Mouse (Mus musculus) lung, adult 18-20 months (tissue): Measurements from ENCODE around the gene Rrp7a.
"Not testable (repeated sequence)": the region's sequence is repeated elsewhere in the genome, so short reads cannot be mapped to it uniquely, and the experiment has no call there.

Experiments
- DNase-seq, 2 experiments: peaks; one replicate each; pipeline ENCODE4 v3.0.0; 2022; ENCODE audit warnings: mixed read lengths in 2 of 2

The Rrp7a gene

DNA sequence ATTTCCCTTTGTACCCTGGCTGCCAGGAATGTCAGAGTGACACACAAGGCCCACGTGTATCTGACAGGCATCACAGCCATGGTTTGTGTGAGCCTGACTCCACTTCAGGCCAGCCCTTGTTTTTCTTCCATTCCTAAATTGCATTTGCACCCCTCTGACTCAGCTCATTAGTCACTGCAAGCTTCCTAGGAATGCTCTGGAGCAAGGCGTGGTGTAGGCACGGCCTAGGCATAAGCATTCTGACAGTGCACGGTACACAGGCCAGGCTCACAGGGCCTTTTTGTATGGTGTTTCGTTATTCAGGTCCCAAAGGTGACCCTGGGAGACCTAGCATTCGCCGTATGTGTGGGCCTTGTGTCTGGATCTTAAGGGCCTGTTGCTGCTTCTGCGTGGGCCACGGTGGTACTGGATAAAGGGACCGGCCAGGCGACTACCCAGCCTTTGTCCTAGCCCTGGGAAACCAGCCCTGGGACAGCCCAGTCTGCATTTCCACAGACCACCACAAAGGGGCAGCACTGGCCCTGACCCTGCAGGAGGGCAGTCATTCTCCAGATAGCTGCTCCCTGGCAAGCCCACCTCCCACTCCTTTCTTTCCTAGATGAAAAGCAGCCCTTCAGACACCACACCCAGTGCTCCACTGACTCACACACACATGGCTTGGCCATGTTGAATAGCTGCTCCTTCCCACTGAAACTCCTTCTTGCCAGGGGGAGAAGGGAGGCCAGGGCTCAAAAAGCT, 34.5 kb upstream of the Rrp7a start:
- DNase-seq: peak; percentile 74 to 80

DNA sequence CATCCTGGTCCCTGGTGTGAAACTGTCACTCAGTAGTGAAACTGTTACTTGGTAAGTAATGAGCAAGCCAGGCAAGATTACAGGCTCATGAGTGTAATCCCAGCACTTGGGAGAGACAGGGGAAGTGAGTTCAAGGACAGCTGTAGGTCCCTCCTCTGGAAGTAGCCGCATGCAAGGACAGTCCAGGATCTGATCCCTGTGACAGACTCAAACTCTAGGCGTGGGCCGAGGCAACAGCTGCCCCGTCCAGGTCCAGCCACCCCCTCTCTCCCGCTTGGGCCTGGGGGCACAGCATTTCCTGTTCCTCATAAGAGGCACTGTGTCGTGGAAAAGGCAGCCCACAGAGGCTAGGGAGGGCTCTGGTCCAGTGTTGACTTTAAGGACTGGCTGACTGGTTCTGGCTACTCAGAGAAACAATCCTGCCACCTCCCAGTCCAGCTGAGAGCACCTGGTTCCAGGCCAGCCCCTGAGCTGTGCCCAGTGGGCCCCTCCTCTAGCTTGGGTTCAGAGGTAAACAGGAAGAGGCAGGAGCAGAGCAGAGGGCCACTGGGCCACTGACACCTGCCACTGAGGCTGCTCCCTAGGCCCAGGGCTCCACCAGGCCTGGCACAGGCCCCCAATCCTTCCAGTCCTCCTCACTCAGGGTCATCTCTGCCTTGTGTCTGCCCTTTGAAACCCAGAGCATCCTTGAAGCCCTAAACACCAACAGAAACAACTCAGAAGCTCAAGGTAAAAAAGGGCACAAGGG, 33.2 kb upstream of the Rrp7a start:
- no peak for DNase-seq

DNA sequence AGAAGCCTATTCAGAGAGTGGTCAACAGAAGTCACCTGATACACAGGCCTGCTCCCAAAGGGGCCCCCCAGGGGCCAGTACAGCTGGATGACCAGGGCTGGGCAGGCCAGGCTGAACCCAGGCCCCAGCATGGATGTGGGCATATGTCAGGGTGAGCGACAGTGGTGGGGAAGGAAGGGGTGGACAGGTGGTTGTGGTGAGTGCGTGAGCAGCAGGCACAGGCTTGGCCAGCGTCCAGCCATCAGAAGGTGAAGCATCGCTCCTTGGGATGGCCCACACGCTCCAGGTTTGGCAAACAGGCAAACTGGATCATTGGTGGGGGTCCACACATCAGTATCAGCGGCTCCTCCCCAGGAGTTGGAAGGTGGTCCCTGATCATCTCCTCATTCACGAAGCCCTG, 31.7 kb upstream of the Rrp7a start:
- DNase-seq: no peak

DNA sequence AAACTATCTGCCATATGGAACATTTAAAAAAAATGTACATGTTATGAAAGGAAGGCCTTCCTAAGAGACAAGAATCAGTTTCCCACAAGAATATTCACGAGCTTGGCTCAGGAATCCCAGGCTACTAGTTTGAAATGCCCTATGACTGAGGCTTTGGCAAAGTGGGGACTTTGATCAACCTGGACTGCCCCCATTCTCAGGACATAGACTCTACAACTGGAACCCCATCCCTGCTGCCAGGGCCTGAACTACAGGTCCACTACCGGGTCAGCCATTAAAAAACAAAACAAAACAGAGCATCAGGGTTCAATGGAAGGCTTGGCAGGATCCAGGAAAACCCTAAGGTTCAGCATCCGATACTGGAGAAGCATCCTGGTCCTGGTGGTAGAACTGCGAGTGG, 28.1 kb upstream of the Rrp7a start:
- DNase-seq: no peak

DNA sequence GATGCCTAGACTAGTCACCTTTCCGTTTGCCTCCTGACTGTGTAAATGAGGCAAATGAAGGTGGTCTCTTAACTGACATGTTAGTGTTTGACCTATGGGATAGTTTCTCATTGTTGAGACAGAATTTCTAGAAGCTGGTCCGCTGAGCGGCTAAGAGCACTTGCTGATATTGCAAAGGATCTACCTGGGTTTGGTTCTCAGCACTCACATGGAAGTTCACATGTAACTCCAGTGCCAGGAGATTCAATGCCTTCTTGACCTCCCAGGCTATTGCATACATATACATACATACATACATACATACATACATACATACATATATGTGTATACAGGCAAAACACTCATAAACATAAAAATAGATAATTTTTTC, 27.5 kb upstream of the Rrp7a start:
- no peak for DNase-seq

DNA sequence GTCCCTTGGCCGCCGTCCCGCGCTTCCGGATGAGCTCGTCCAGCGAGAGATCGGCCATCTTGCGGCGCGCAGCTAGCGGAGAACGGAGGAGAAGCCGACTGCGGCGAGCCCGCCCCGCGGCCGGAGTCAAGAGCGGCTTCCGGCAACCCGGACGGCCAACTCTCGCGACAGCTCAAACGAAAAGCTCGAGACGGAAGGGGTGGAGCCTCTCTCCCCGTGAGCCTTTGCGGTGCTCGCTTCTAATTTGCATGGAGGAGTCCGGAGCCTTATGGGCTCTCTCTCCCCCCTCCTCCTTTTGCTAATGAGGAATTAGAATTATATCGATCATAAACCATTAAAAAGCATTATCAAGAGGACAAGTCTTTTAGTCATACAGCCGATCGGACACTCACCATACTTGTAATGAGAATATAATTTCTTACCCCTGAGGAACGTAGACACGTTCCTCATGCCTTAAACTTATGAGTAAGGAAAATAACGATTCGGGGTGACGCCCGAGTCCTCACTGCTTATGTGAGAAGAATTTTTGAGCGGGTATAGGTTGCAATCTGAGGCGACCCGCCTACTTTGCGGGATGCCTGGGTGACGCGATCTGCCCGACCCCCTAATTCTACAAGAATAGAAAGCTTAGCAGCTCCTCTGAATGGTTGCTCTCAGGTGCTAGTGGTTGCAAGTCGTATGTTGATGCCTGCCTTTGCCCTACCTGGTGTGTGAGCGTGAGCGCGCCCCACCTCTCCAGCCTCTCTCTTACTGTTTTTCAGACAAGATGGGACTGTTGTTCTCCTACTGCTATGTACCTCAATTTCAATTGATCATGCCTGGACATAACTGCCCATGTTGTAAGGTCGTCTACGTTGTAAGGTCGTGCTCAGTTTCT, 26.8 kb upstream of the Rrp7a start, which contains the start of gene Poldip3:
Poldip3 (minus strand) TSS at position 189 of the 877 bp plus-strand sequence.
- DNase-seq: peak; percentile 98

DNA sequence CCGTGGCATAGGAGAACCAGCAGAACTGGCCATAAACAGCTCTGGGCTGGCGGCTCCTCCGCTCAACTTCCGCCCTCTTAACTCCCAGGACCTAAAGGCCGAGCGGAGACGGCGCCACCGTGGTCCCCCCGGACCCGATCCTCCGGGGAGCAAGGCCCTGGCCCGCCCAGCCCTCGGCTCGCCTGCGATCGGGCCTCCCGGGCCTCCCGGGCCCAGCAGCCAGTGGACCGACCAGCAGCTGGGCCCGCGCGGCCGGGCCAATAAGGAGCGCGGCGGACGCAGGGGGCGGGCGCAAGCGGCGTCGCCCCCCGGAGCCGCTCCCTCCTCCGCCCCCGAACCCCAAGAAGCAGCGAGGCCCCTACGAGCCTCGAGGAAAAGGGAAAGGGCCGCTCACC, 26.2 kb upstream of the Rrp7a start:
- DNase-seq: no peak

DNA sequence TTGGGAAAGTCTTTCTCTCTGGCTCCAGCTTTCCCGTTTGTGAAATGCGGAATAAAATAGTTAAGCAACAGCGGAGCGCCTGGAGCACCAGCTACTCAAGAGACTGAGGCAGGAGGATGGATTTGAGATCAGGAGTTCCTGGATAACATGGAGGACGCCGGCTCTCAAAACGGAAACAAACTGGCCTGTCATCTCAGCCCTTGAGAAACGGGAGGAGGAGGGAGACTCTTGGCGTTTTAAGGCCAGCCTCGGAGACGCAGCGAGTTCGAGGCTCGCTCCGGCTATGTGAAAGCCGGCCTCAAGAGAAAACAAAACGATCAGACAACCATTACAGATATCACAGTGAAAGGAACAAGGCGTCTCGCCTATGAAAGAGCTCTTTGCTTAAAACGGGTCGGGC, 25.8 kb upstream of the Rrp7a start:
- no peak for DNase-seq

DNA sequence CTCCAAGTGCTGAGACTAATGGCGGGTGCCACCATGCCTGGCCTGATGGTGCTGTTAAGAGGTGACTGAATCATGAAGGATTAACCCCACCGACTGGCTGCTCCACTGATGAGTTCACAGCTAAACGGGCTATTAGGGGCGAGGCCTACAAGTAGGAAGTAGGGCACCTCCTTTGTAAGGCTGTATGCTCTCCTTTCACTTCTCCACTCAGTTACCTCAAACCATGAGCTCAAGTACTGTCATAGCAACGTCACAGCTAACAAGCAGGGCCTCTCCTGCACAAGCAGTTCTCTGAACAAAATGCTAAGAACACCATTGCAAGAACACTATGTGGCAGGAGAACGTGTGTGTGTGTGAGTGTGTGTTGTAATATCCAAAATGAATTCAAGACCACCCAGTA, 22.9 kb upstream of the Rrp7a start:
- DNase-seq: peak in 1 of 2 experiments; percentile 32

DNA sequence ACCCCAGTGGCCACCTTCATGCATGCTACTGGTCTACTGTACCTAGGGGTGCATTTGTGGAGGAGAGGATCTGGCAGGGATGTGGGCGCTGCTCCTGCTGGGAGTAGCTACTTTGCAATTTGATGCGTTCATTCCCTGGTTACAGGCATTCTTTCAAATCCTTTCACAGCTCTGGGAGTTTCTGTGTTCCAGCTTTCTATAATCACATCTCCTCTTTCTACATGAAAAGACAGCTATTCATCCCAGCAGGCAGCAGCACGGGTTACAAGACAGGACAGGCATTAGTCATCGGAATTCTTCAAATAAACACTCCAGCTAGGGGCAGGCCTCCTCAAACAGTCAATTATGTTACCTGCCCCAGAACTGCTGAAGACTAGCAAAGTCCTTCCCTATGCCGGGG, 20.3 kb upstream of the Rrp7a start:
- no peak for DNase-seq

DNA sequence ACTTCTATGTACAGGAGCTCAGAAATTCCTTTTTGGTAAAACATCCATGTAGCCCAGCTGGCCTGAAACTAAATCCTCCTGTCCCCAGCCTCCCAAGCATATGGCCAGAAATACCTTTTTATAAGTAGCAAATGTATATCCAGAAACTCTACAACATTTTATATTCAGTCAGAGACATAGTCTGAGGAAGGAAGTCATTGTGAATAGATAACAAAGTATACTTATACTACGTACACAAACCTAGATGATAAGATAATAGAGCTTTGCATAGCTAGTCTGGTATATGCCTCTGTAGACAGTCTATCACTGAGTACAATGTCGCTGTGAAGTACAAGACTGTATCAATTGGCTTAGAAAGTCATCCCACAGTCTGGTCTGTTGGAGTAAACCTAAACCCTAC, 13.1 kb upstream of the Rrp7a start:
- DNase-seq: no peak

DNA sequence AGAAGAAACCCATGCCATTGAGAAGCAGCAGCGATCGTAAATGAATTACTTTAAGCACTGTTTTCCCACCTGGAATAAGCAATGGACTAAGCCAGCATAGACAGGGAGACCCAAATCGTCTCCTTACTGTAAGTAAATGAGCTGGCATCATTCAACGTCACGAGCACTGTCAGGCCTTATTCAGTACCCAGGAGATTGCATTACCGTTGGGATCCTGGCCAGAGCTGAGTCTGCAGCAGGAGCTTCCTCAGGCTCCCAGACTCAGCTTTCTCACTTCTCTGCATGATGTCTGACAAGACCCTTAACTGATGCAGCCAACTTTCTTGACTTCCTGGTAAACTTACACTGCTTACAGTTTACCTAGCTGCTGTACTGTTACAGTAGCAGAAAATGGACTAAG, 12.1 kb upstream of the Rrp7a start:
- no peak for DNase-seq

DNA sequence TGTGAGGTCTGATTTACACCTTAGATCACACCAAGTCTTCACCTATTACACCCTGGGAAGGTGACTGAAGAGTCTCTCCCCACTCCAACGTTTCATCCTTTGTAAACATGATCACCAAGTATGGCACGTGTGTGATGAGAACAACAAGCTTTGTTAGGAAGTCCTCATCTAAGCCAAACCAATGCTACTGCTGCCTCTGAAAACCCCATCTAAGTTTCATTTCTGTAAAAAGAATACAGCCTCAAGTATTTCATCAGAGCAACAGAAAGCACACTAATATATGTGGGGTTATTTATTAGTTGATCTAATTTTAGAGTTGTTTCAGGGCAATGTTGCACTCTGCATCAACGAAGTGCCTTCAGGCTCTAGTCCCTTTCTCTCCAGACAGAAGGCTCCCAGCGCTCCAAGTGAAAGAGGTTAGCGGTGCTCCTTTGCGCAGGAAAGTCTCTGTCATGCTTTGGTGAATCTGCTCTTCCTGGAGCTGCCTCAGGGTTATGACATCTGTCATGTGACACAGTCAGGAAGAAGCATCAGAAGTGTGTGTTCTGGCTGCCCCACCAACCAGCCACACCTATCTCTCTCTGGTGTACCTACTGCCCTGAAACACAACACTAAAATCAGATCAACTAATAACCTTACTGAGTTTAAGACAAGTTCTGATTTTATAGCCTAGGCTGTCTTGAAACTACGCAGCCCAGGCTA, 7.1 kb upstream of the Rrp7a start:
- DNase-seq: no peak

DNA sequence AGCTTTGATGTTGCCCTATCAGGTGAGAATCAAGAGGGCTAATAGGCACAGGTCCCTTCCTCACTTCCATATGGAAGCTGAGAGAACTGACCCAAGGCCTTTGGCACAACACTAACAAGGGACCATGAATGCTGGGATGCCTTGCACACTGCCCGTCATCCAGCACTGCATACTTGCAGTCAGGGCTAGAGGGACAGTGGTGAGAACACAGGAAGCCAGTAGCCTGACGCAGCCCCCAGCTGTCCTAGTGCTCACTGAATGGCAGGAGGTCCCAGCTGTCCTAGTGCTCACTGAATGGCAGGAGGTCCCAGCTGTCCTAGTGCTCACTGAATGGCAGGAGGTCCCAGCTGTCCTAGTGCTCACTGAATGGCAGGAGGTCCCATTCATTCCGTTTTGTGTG, 4.4 kb upstream of the Rrp7a start:
- not testable (repeated sequence) for DNase-seq

DNA sequence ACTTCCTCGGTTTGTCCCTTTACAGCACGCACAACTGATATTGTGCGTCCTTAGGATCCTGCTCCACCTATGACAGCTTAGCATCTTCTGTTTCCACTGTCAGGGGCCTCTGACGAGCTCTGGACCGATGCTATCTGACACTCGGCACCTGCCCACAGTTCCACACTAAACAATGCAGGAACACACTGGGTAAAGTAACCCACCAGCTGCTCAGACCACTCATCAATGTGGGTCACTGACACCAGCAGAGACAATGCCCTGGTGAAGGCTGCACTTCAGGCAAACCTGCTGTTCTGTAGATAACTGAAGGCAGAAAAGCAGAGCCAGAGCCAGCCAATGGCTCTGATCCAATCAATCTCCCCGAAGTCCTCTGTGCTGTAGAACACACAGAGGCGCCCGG, 4.0 kb upstream of the Rrp7a start:
- no peak for DNase-seq

DNA sequence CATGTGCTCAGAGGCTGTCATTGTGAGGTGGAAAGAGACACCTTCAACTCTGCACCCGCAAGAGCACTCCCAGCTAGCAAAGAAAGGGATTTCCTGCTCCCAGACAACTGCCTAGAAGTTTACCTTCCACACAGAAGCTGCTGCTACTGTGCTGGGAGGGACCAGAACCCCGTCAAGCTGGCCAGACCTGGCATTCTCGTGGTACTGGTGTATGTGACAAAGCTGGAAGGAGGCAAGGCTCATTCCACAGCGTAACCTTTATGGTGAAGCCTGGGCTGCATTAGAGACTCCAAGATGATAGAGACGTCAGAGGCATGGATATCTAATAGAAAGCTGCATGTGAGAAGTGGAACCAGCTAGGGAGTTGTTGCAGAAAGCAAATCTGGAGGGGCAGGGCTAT, 2.0 kb upstream of the Rrp7a start:
- DNase-seq: no peak

DNA sequence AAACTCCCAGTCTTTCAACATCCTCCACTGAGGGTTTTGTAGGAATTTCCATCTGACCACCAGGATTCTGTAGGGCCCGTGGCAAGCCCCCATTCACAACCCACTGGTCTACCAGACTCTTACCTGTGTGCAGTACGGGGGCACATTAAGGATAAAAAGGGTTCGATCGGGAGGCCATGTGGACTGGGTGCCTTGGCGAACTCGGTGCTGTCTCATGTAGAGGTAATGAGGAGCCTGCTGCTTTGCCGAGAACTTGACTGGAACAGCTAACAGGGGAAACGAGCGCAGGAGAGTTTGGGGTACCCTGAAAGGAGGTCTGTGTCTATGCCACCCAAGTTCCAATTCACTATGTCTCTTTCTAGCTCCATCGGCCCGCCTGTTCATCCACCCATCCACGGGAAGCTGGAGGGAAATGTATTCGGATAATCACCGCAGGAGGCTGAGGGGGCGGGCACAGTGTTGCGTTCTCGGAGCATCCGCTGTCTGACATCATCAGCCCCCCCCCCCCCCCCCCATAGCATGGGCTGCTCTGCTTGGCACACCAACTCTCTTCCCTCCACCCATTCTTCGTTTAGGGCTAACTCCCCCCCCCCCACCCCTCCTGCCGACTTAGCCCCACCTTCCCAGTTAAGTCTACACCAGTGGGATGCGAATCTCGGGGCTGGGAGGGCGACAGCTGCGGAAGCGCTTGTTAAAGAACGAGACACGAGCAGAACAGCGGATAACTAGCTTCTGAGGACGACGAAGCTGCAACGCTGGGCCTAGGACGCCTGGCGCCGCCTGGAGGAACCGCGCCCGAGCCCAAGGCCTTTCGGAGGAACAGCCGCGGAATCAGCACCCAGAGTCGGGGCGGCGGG, 664 bp downstream of the Rrp7a start:
- peak; percentile 31 to 48 for DNase-seq

DNA sequence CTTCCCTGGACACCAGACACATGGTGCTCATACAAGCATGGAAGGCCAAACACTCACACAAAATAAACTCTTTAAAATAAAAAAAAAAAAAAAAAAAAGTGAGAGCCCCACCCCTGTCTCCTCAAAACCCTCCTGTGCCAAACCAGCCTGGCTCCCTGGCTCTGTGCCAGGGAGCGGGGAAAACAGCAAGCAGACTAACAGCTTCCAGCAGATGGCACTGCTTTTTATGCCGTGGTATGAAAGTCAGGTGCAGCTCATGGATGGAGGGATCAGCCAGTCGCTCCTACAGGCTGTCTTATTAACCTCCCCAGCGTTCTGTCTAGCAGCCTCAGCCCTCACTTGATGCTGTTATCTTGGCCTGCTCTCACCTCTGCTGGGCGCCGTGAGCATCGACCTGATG, 4.2 kb downstream of the Rrp7a start:
- DNase-seq: peak in 1 of 2 experiments; percentile 25

DNA sequence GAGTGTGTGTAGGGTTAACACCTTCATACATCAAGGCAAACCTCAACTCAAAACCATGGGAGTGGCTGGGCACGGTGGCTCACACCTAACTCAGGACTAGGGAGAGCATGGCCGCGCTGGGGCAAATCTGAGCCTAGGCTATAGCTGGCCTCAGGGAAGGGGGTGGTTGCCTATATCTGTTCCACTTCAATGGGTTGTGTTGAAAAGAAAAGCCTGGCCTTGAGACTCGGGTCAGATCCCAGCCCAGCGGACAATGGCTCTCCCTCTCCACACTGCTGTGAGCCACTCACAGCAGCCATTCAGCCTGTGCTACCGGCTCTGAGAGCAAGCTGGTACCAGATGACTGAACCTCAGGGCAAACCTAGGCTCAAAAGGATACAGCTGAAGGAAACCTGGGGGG, 7.5 kb downstream of the Rrp7a start:
- no peak for DNase-seq

DNA sequence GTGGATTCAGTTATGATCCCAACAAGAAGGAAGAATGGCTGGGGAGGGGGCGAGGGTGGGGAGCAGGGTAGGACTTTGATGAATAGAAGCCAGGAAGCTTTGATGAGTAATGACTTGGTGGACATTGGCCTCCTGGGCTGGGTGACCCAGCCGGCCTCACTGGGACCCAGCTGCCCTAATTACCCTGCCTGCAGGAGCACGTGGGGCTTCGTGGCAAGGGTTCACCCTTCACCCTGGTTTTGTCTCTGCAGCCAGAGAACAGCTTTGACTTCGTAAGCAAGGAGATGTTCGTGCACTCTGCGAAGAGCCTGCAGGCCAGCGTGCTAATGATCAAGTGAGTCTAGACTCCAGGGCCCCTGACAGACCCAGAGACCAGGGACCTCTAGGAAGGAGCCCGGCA, 8.5 kb downstream of the Rrp7a start:
- DNase-seq: no peak

DNA sequence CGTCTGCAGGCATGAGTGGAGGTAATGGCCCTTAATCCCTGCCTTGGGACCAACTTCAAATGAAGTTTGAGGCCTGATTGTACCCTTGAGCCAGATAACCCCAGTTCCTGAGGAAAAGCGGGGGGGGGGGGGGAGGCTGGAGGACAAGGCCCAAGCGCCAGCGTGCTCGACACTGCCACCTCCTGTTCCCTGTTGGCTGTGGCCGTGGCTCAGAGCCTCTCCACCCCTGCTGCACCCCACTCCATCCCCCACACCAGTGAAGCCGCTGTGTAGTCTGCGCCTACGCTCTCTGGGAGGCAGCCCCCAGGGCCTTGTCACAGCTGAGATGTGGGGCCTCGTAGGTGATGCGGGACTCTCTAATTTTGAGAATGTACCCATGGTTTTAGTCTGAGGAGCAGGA, 9.7 kb downstream of the Rrp7a start:
- DNase-seq: peak; percentile 59 to 70

DNA sequence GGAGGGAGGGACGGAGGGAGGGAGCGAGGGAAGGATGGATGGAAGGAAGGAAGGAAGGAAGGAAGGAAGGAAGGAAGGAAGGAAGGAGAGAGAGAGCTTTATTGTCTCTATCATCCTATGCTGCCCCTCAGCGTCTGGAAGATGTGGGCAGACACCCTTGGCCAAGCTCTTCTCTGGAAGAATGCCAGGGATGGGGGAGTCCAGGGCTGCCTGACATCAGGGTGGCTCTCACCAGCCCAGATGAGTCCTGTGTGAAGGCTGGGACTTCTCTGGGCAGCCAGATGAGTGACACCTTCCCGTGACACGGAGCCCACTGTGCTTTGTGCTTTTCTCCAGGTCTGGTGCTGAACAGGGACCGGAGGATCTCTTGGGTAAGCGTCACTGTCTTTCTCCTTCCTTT, 10.7 kb downstream of the Rrp7a start:
- no peak for DNase-seq
